Mouse (Mus musculus): ENCODE data around the gene Nbeal1.

The Nbeal1 gene

DNA sequence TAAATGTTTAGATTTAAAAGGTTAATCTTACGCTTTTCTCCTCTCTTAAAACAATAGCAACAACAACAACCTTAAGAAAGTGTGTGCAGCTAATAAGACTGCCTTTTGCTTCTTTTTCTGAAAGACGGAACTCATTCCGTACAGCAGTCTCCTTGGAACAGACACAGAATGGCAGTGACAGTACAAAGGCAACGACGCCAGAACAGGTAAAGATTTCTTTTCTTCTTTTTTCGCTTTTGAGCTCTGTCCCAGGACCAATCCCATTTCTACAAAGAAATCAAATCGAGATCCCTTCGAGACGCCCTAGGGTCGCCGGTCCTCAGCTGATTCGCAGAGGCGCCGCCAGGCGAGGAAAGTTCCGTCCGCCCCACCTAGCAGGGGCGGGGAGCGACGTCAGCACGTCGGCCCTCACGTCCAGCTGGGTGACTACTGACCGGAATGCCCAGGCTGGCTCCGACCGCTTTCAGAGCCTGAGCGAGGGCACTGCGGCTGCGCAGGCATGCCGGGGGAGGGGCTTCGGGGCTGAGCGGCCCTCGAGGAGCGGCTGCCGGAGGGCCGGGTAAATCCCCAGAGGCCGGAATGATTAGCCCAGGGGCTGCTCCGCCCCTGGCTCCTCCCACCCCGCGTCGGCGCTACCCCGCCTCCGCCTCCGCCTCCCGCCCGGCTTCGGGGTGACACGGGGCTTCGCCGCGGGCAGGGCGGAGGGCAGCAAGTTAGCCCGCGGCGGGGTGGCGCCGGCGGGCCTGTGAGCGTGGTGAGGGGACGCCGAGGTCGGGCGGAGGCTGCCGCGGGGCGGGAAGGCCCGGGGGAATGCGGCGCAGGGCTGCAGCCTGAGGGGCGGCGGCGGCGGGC, at the start of gene Nbeal1:
TSS of gene Nbeal1 (plus strand) at position 668 of the 852 bp plus-strand sequence.
- in situ Hi-C loops (cut with MboI; ENCODE audit: unreplicated experiment in 2 of 2), result loop anchor here in 1 of 2 experiments (25.0 kb wide), 1 partner anchor 1343 kb away; no protein-coding TSS in a partner anchor

DNA sequence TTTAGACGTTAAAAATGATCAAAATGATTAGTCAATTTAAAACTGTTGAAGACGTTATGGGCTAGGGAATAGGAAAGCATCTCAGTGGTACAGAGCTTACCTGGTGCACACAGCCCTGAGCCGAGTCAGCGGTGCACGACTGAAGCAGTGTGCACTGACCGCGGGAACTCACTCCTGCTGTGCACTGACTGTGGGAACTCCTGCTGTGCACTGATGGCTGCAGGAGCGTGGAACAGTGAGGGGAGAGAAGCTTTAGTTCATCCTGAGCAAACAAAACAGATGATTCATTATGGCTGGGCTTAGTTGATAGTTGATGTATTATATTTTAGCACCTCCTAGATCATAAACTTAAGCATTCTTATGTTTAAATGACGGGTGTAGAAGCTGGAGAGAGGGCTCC, 43.1 kb upstream of the Nbeal1 start:
- in situ Hi-C loops (cut with MboI; ENCODE audit: unreplicated experiment in 2 of 2), result no loop called here

DNA sequence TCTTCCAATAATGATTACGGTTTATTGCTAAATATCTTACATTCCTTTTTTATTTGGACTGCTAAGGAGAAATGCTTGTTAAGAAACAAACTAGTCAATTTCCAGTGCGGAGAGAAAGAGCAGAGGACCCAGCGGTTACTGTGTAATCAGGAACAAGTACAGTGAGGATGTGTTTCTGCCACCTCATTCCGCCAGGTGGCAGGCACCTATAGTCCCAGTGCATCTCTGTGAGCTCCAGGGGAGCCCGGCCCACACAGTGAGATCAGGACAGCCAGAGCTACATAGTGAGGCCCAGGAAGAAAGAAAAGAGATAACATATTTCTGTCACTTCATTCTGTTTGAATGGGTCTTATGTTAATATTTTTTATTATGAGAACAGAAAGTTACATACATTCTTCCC, 27.7 kb upstream of the Nbeal1 start:
- in situ Hi-C loops (cut with MboI; ENCODE audit: unreplicated experiment in 2 of 2), result loop anchor here (10.0 to 25.0 kb wide), 4 partner anchors 112 to 812 kb away; no protein-coding TSS in a partner anchor

DNA sequence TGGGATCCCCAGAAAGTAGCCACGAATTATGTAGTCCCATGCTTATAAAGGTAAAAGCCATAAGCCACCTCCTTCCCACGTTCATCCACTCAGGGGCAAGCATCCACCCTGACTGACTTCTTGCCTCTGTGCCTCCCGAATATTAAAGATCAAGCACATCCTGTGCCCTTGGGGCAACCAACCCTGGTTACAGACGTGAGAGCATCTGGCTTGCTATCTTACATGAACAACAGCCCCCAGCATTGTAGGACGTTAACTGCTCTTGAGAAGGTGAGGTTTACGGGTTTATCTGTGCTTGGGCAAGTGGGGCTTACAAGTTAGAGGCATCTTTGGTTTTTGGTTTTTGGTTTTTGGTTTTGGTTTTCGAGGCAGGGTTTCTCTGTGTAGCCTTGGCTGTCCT, 23.7 kb upstream of the Nbeal1 start:
- in situ Hi-C loops (cut with MboI; ENCODE audit: unreplicated experiment in 2 of 2), result loop anchor here (5.0 to 25.0 kb wide), 7 partner anchors 108 to 808 kb away; no protein-coding TSS in a partner anchor

DNA sequence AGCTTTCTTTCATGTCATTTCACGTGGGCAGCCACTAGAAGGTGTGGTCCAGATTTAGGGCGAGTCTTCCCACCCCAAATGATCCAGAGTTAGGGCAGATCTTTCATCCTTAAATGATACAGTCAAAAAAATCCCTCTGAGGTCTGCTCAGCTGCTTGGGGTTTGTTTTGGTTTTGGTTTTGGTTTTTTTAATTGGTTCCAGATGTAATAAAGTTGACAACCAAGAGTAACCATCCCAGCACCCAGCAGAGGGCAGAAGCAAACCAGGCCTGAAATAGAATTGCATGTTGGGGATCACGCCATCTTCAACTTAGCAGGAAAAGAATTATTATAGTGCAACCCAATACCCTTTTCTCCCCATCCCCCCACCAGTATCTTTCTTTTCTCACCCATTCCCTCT, 22.0 kb upstream of the Nbeal1 start:
- in situ Hi-C loops (cut with MboI; ENCODE audit: unreplicated experiment in 2 of 2), result loop anchor here (5.0 to 25.0 kb wide), 7 partner anchors 106 to 806 kb away; no protein-coding TSS in a partner anchor

DNA sequence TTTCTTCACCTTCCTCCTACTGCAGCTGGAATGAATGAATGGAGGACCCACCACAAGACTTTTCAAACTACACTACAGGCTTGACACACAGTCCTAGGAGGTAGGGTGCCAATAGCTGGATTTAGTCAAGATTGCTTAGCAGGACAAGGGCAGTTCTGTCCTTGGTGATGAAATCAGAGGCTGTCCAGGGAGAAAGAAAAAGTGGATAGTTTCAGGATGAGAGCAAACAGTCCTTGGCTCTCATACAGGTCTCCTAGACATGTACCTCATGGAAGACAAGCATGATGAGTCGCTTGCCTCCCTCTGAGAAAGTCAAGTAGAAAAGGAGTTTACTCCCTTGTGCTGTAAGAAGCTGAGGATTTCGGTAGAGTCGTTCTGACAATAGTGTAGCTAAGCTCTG, 16.7 kb upstream of the Nbeal1 start:
- in situ Hi-C loops (cut with MboI; ENCODE audit: unreplicated experiment in 2 of 2), result loop anchor here in 1 of 2 experiments (25.0 kb wide), 1 partner anchor 274 kb away; no protein-coding TSS in a partner anchor

GRCm38 (mm10) chr1:60169626-60170025, 10.8 kb upstream of the Nbeal1 start:
- in situ Hi-C loops (cut with MboI; ENCODE audit: unreplicated experiment in 2 of 2), result loop anchor here in 1 of 2 experiments (25.0 kb wide), 1 partner anchor 268 kb away; no protein-coding TSS in a partner anchor

- in situ Hi-C loops (cut with MboI; ENCODE audit: unreplicated experiment in 2 of 2), result loop anchor here in 1 of 2 experiments (25.0 kb wide), 1 partner anchor 267 kb away; no protein-coding TSS in a partner anchor
Observed at GRCm38 (mm10) chr1:60170251-60170650, 10.1 kb upstream of the Nbeal1 start.

DNA sequence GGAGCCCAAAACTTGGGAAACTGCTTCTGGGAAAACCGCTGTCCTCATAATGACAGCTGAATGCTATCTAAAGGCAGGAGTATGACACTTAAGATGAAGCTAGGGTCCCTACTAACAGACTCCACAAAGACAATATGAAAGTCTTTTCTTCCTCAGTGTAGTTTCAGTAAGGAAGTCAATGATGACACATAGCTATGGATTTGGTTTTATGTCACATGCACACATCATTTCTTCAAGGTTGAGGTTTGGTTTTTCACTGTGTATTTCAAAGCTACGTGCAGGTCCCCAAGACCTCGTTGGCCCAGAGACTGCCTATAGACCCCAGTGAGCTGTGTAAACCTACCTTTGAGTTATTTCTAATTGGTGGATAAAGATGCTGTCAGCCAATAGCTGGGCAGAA, 7.3 kb upstream of the Nbeal1 start:
- in situ Hi-C loops (cut with MboI; ENCODE audit: unreplicated experiment in 2 of 2), result loop anchor here in 1 of 2 experiments (25.0 kb wide), 1 partner anchor 264 kb away; no protein-coding TSS in a partner anchor

GRCm38 (mm10) chr1:60177814-60178213, 2.6 kb upstream of the Nbeal1 start:
- in situ Hi-C loops (cut with MboI; ENCODE audit: unreplicated experiment in 2 of 2), result loop anchor here in 1 of 2 experiments (25.0 kb wide), 1 partner anchor 1341 kb away; no protein-coding TSS in a partner anchor

GRCm38 (mm10) chr1:60179376-60179775, 1.0 kb upstream of the Nbeal1 start:
- in situ Hi-C loops (cut with MboI; ENCODE audit: unreplicated experiment in 2 of 2), result loop anchor here in 1 of 2 experiments (25.0 kb wide), 1 partner anchor 1342 kb away; no protein-coding TSS in a partner anchor

GRCm38 (mm10) chr1:60180784-60181221, 404 bp downstream of the Nbeal1 start:
- in situ Hi-C loops (cut with MboI; ENCODE audit: unreplicated experiment in 2 of 2), result loop anchor here in 1 of 2 experiments (25.0 kb wide), 1 partner anchor 1344 kb away; no protein-coding TSS in a partner anchor

DNA sequence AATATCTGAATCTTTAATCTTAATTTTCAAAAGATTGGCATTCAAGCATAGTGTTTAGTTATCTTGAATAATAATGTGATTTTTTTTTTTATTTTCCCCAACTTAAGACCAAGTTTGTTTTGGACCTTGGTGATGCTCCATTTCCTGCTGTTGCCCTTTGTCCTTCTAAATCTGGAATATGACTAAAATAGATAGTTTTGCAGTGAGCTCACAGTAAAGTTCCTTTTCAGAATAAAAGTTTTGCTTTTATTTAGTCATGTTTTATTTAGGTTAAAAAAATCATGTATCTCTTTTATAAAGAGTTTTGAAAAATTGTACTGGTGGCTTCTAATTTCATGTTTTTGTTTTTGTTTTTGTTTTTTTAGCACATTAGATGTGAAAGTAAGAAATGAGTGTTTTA, 8.1 kb downstream of the Nbeal1 start:
- in situ Hi-C loops (cut with MboI; ENCODE audit: unreplicated experiment in 2 of 2), result loop anchor here in 1 of 2 experiments (25.0 kb wide), 1 partner anchor 1351 kb away; no protein-coding TSS in a partner anchor

- in situ Hi-C loops (cut with MboI; ENCODE audit: unreplicated experiment in 2 of 2), result loop anchor here in 1 of 2 experiments (25.0 kb wide), 1 partner anchor 1360 kb away; no protein-coding TSS in a partner anchor
Observed at GRCm38 (mm10) chr1:60196813-60197212, 16.4 kb downstream of the Nbeal1 start.

DNA sequence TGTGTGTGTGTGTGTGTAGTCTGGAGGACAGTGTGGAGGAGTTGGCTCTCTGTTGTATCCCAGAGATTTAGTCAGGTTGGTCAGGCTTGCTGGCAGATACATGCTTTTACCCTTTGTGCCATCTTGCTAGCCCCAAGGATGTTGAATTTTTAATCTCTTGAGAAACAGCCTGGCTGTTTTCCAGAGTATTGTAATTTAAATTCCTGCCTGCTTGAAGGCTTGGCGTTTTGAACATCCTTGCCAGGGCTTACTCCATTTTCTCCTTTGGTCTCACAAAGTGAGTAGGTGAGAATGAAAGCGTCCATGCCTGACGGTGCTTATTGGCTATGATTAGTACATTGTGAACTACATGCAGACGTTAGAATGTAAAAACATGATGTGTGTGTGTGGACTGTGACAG, 18.6 kb downstream of the Nbeal1 start:
- in situ Hi-C loops (cut with MboI; ENCODE audit: unreplicated experiment in 2 of 2), result loop anchor here in 1 of 2 experiments (25.0 kb wide), 1 partner anchor 1362 kb away; no protein-coding TSS in a partner anchor

GRCm38 (mm10) chr1:60236261-60236660, 55.9 kb downstream of the Nbeal1 start:
- in situ Hi-C loops (cut with MboI; ENCODE audit: unreplicated experiment in 2 of 2), result no loop called here

- in situ Hi-C loops (cut with MboI; ENCODE audit: unreplicated experiment in 2 of 2), result no loop called here
Observed at GRCm38 (mm10) chr1:60240430-60240829, 60.0 kb downstream of the Nbeal1 start.

DNA sequence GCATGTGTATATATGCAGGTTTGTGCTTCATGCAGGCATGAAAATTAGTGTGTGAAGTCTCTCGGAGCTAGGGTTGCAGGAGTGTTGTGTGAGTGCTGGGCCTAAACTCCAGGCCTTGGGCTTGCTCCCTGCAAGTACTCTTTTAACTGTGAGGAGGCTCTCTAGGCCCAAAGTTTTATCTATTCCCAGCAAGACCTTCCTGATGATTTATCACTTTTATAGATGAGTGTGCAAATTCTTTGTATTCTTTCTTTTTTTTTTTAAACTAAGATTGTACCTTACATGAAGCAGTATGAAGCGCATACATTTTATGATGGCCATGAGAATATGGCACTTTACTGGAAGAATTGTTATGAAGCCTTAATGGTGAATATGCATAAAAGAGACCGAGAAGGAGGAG, 87.7 kb downstream of the Nbeal1 start:
- in situ Hi-C loops (cut with MboI; ENCODE audit: unreplicated experiment in 2 of 2), result loop anchor here in 1 of 2 experiments (10.0 kb wide), 1 partner anchor 113 kb away; no protein-coding TSS in a partner anchor

- in situ Hi-C loops (cut with MboI; ENCODE audit: unreplicated experiment in 2 of 2), result loop anchor here in 1 of 2 experiments (10.0 kb wide), 1 partner anchor 115 kb away; no protein-coding TSS in a partner anchor
Observed at GRCm38 (mm10) chr1:60269314-60269713, 88.9 kb downstream of the Nbeal1 start.

GRCm38 (mm10) chr1:60272471-60272870, 92.1 kb downstream of the Nbeal1 start:
- in situ Hi-C loops (cut with MboI; ENCODE audit: unreplicated experiment in 2 of 2), result loop anchor here in 1 of 2 experiments (10.0 kb wide), 1 partner anchor 388 kb away; no protein-coding TSS in a partner anchor

GRCm38 (mm10) chr1:60293921-60294320, 113.5 kb downstream of the Nbeal1 start:
- in situ Hi-C loops (cut with MboI; ENCODE audit: unreplicated experiment in 2 of 2), result loop anchor here (25.0 kb wide), 2 partner anchors 568 to 668 kb away; no protein-coding TSS in a partner anchor

All from v-Abl transformed pro-B cells (cell line).